Mouse (Mus musculus) gastrocnemius, adult 2 months (tissue): ENCODE results near the gene Yipf6. TPM values are rescaled to one million over a fixed set of nuclear protein-coding genes. Genes with fewer than 3 reads are reported as not detected.
"Not testable (repeated sequence)": the region's sequence is repeated elsewhere in the genome, so short reads cannot be mapped to it uniquely, and the experiment has no call there.

Experiments
- DNase-seq: peaks from one replicate; pipeline ENCODE4 v3.0.0; 2022
- H3K27ac ChIP-seq: fragments of 200-600 bp; 2 replicates; pipeline ENCODE4 v1.8.1; 2022; ENCODE audit warnings: mild to moderate bottlenecking
- H3K4me3 ChIP-seq: fragments of 200-600 bp; 2 replicates; pipeline ENCODE4 v1.8.1; 2022; ENCODE audit warnings: mild to moderate bottlenecking, moderate library complexity
- CTCF ChIP-seq: fragments of 200-600 bp; IDR thresholded peaks from 2 replicates; pipeline ENCODE4 v1.8.1; 2022; ENCODE audit warnings: antibody characterized with exemption, mild to moderate bottlenecking, moderate library complexity
- intact Hi-C: fragments of 180-260 bp; cut with DNase I; formaldehyde crosslinking; loops from one replicate; pipeline ENCODE4 v1.15.1; 2025
- total RNA-seq, 2 experiments: library from RNA; stranded (reverse); gene quantifications; 2 replicates each; pipeline ENCODE4 v1.2.3; 2021

Yipf6 gene
- total RNA-seq, 2 experiments from 2014 or later: 11.0 to 11.9 TPM

GRCm38 (mm10) chrX:98963742-98964141 lies 27.6 kb downstream of the Yipf6 start:
- TF ChIP-seq CTCF: no peak
- intact Hi-C loops: no loop called here
- no peak for DNase-seq
- no peak overlapping the region for H3K27ac ChIP-seq
- H3K4me3 ChIP-seq: no peak overlapping the region

GRCm38 (mm10) chrX:98964513-98964912 lies 28.4 kb downstream of the Yipf6 start:
- no peak overlapping the region for H3K4me3 ChIP-seq
- intact Hi-C loops: no loop called here
- no peak for TF ChIP-seq CTCF
- DNase-seq: no peak
- H3K27ac ChIP-seq: no peak overlapping the region

- H3K4me3 ChIP-seq, H3K27ac ChIP-seq, DNase-seq, intact Hi-C loops: not testable (repeated sequence)
- peak; percentile 58 for TF ChIP-seq CTCF
Measured at GRCm38 (mm10) chrX:98986611-98987010, 50.5 kb downstream of the Yipf6 start.

- no peak overlapping the region for H3K4me3 ChIP-seq
- TF ChIP-seq CTCF: peak; percentile 81
- DNase-seq: peak; percentile 63
- no peak overlapping the region for H3K27ac ChIP-seq
- intact Hi-C loops: loop anchor here (1.0 kb wide), 1 partner anchor 70 kb away; no protein-coding TSS in a partner anchor
Measured at GRCm38 (mm10) chrX:98989574-98989973, 53.5 kb downstream of the Yipf6 start.

Other genes starting within 250 kb of the Yipf6 start
- 1 to 10 TPM; 3.5 to 3.9 TPM for gene Ophn1, start 45.3 kb upstream of the Yipf6 start, total RNA-seq
- 10 to 100 TPM; 11.1 to 18.2 TPM for gene Stard8, start 66.9 kb downstream of the Yipf6 start, total RNA-seq
- 1 to 10 TPM; 5.8 to 9.8 TPM for gene Efnb1, start 199.8 kb downstream of the Yipf6 start, total RNA-seq